Mouse (Mus musculus) lung, postnatal 0 days (tissue): ENCODE measurements around the gene Mrps34. TPM values are rescaled to one million over a fixed set of nuclear protein-coding genes. Genes with fewer than 3 reads are reported as not detected.

ENCODE experiments used
- ATAC-seq: fragments of 200-750 bp; cut with Nextera tagmentation; 2 replicates; pipeline ENCODE4 v1.8.0; 2017; ENCODE audit warnings: moderate library complexity
- DNase-seq: peaks from one replicate; pipeline ENCODE4 v3.0.0-alpha.2; 2016; ENCODE audit warnings: low spot score
- H3K27ac ChIP-seq: fragments of 300-500 bp; sonication (generic); 2 replicates; pipeline ENCODE4 v1.5.1; 2014; ENCODE audit warnings: antibody characterized with exemption, mild to moderate bottlenecking, low read length, mixed read lengths
- H3K27me3 ChIP-seq: fragments of 300-500 bp; sonication (generic); replicated peaks from 2 replicates; pipeline ENCODE4 v1.6.1; 2014; ENCODE audit warnings: low read length, mixed read lengths; ENCODE audit not compliant: insufficient read depth
- H3K36me3 ChIP-seq: fragments of 300-500 bp; sonication (generic); 2 replicates; pipeline ENCODE4 v1.6.1; 2014; ENCODE audit warnings: low read length, mixed read lengths; ENCODE audit not compliant: insufficient read depth
- H3K4me1 ChIP-seq: fragments of 300-500 bp; sonication (generic); 2 replicates; pipeline ENCODE4 v1.6.1; 2014; ENCODE audit warnings: antibody characterized with exemption, low read depth, low read length, mixed read lengths; ENCODE audit not compliant: insufficient read depth
- H3K4me2 ChIP-seq: fragments of 300-500 bp; sonication (generic); replicated peaks from 2 replicates; pipeline ENCODE4 v1.6.1; 2014; ENCODE audit warnings: low read depth, mild to moderate bottlenecking, low read length, moderate library complexity, mixed read lengths
- H3K4me3 ChIP-seq: fragments of 300-500 bp; sonication (generic); 2 replicates; pipeline ENCODE4 v1.5.1; 2014; ENCODE audit warnings: low read depth, low read length
- H3K9ac ChIP-seq: fragments of 300-500 bp; sonication (generic); replicated peaks from 2 replicates; pipeline ENCODE4 v1.6.1; 2014; ENCODE audit warnings: low read depth, mild to moderate bottlenecking
- H3K9me3 ChIP-seq: fragments of 300-500 bp; sonication (generic); 2 replicates; pipeline ENCODE4 v1.6.1; 2016; ENCODE audit warnings: low read length, mixed read lengths
- CTCF ChIP-seq: IDR thresholded peaks from 2 replicates; pipeline ENCODE4 v1.5.1; 2016; ENCODE audit warnings: antibody characterized with exemption, mild to moderate bottlenecking
- EP300 ChIP-seq: IDR thresholded peaks from 2 replicates; pipeline ENCODE4 v1.6.1; 2016; ENCODE audit warnings: antibody characterized with exemption, mild to moderate bottlenecking, control low read depth
- WGBS: fragments of 180-500 bp; shearing (Covaris S2); extraction: QIAGEN DNeasy Blood & Tissue Kit; methylation state at CpG from one replicate; pipeline ENCODE4 v1.1.7; 2014; 5-methylcytosine and 5-hydroxymethylcytosine counted together
- polyA plus RNA-seq: library from polyadenylated mRNA; unstranded; fragments of >200 nt; fragmentation: Nextera tagmentation; extraction: Ambion mirVana; gene quantifications from 2 replicates; pipeline ENCODE4 v1.2.1, GENCODE M21; 2015

Gene Mrps34
- polyA plus RNA-seq, 1 experiment from 2014 or later = 90.7 TPM

- H3K9ac ChIP-seq = no peak overlapping the region
- H3K4me3 ChIP-seq = 0 out of 2 replicates have a peak overlapping the region, but pooled peaks have one; percentile 2
- no peak for TF ChIP-seq EP300
- TF ChIP-seq CTCF = no peak
- WGBS = 73% methylated on average over 10 of the region's 10 CpGs
- peak overlapping the region; percentile 84 for H3K4me2 ChIP-seq
- 0 out of 2 replicates have a peak, but pooled peaks cover 7% of the 10 kb centered on the region for H3K36me3 ChIP-seq
- H3K27ac ChIP-seq = no peak overlapping the region
- H3K9me3 ChIP-seq = no peaks in the 10 kb centered on the region
- H3K4me1 ChIP-seq = peaks cover 6% of the 10 kb centered on the region; the same call in 1 of the 2 replicates
- H3K27me3 ChIP-seq = no peaks in the 10 kb centered on the region
- DNase-seq = no peak
- no peak for ATAC-seq
These were observed 43.4 kb upstream of the Mrps34 start for GRCm38 (mm10) chr17:24851381-24852125.

GRCm38 (mm10) chr17:24855838-24856464 lies 39.0 kb upstream of the Mrps34 start:
- no peak for ATAC-seq
- H3K27me3 ChIP-seq = no peaks in the 10 kb centered on the region
- WGBS = 86% methylated on average over 3 of the region's 3 CpGs

GRCm38 (mm10) chr17:24856589-24856988 lies 38.3 kb upstream of the Mrps34 start:
- Histone ChIP-seq H3K4me1 (no peaks in the 10 kb centered on the region), H3K9ac (no peak overlapping the region), H3K4me2 (no peak overlapping the region), H3K36me3 (peaks cover 14% of the 10 kb centered on the region; the same call in 1 of the 2 replicates), H3K27ac (no peak overlapping the region), H3K4me3 (no peak overlapping the region), H3K27me3 (no peaks in the 10 kb centered on the region), H3K9me3 (no peaks in the 10 kb centered on the region)
- DNase-seq (no peak), ATAC-seq (no peak)
- no peak for TF ChIP-seq CTCF
- no peak for TF ChIP-seq EP300
- WGBS = 89% methylated on average over 13 of the region's 13 CpGs

More at GRCm38 (mm10) chr17:24855838-24856464, 39.0 kb upstream of the Mrps34 start:
- no peaks in the 10 kb centered on the region for H3K9me3 ChIP-seq
- H3K4me2 ChIP-seq = no peak overlapping the region
- TF ChIP-seq CTCF (no peak), EP300 (no peak)
- 0 out of 2 replicates have a peak, but pooled peaks cover 8% of the 10 kb centered on the region for H3K36me3 ChIP-seq
- no peak overlapping the region for H3K27ac ChIP-seq
- no peak overlapping the region for H3K4me3 ChIP-seq
- peaks cover 3% of the 10 kb centered on the region; the same call in 1 of the 2 replicates for H3K4me1 ChIP-seq
- H3K9ac ChIP-seq = no peak overlapping the region
- no peak for DNase-seq

- H3K9me3 ChIP-seq = no peaks in the 10 kb centered on the region
- TF ChIP-seq CTCF (no peak), EP300 (no peak)
- no peak overlapping the region for H3K27ac ChIP-seq
- H3K4me3 ChIP-seq = no peak overlapping the region
- ATAC-seq (no peak), DNase-seq (no peak)
- no peaks in the 10 kb centered on the region for H3K4me1 ChIP-seq
- no peak overlapping the region for H3K9ac ChIP-seq
- H3K36me3 ChIP-seq = peaks cover 15% of the 10 kb centered on the region; the same call in 1 of the 2 replicates
- WGBS = 86% methylated on average over 8 of the region's 8 CpGs
- no peak overlapping the region for H3K4me2 ChIP-seq
- H3K27me3 ChIP-seq = no peaks in the 10 kb centered on the region
These were observed 37.0 kb upstream of the Mrps34 start for GRCm38 (mm10) chr17:24857831-24858470.

- Histone ChIP-seq H3K4me3 (no peak overlapping the region), H3K9ac (no peak overlapping the region), H3K27ac (no peak overlapping the region), H3K27me3 (no peaks in the 10 kb centered on the region), H3K9me3 (no peaks in the 10 kb centered on the region), H3K36me3 (peaks cover 7% of the 10 kb centered on the region; the same call in 1 of the 2 replicates), H3K4me1 (no peaks in the 10 kb centered on the region), H3K4me2 (no peak overlapping the region)
- WGBS = 81% methylated on average over 6 of the region's 6 CpGs
- DNase-seq = no peak
- ATAC-seq = no peak; the same call in 1 of the 2 replicates
- TF ChIP-seq CTCF (no peak), EP300 (no peak)
These were observed 35.9 kb upstream of the Mrps34 start for GRCm38 (mm10) chr17:24858967-24859366.

- no peak for DNase-seq
These were observed 34.8 kb upstream of the Mrps34 start for GRCm38 (mm10) chr17:24860076-24860475.

More at GRCm38 (mm10) chr17:24860076-24860475, 34.8 kb upstream of the Mrps34 start:
- Histone ChIP-seq H3K4me3 (no peak overlapping the region), H3K9ac (no peak overlapping the region), H3K36me3 (peaks cover 7% of the 10 kb centered on the region; the same call in 1 of the 2 replicates), H3K27me3 (no peaks in the 10 kb centered on the region), H3K9me3 (no peaks in the 10 kb centered on the region), H3K27ac (no peak overlapping the region), H3K4me1 (no peaks in the 10 kb centered on the region), H3K4me2 (no peak overlapping the region)
- no peak for ATAC-seq
- TF ChIP-seq CTCF (no peak), EP300 (no peak)
- 89% methylated on average over 8 of the region's 8 CpGs for WGBS
